Mouse (Mus musculus): ENCODE results near the gene Oit3. TPM values are rescaled to one million over a fixed set of nuclear protein-coding genes. Genes with fewer than 3 reads are reported as not detected.

The Oit3 gene
- polyA plus RNA-seq (2015; fragmentation: Nextera tagmentation; extraction: Ambion mirVana), result 0.21 and 0.25 TPM in 2 replicates

DNA sequence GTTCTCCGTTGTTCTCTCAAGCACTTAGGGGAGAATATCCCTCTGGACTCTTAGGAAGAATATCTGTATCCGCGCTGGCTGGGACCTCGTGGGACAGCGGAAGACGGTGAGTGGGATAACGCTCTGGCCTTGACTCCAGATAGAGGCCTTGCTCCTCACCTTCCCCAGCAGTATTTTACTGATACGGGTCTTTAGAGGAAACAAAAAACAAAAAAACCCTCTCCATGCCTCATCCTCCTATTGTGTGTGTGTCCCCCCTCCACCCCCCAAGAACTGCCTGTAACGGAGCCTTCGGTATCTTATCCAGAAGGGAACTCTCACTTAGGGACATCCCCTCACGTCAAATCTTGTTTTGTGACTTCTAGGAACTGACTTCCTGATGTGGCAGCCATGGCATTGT, at the start of gene Oit3:
Gene Oit3, minus strand, starts transcription at position 44 of the 400 bp plus-strand sequence.
- Histone ChIP-seq H3K36me3 (no peaks in the 10 kb centered on the region), H3K27me3 (no peaks in the 10 kb centered on the region), H3K9ac (no peak within 1 kb of the TSS), H3K27ac (no peak within 1 kb of the TSS), H3K4me1 (replicated peaks) (peaks cover 10% of the 10 kb centered on the region; the same call in 1 of the 2 replicates), H3K9me3 (no peaks in the 10 kb centered on the region), H3K4me3 (no peak within 1 kb of the TSS), H3K4me2 (no peak within 1 kb of the TSS)
- 85% methylated on average over 11 of the region's 11 CpGs for WGBS
- ATAC-seq (ENCODE audit: low FRiP score), result no peak

DNA sequence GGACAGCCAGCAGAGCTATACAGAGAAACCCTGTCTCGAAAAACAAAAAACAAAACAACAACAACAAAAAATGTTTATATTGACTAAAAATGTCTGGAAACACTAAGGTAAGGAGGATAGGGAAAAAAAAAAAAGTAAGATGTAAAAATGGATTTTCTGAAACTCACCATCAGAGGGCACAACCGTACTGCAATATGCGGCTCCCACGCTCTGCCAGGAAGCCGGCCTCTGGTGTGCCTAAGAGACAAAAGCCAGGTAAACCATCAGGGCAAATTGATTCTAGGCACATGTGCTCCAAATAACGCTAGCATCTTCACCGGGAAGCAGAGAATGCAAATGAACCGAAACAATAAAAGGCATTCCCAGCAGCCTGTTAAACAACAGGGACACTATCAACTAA, 49.3 kb upstream of the Oit3 start:
- Histone ChIP-seq H3K9ac (no peak overlapping the region), H3K4me2 (no peak overlapping the region), H3K36me3 (peaks cover 6% of the 10 kb centered on the region; the same call in 1 of the 2 replicates), H3K4me1 (replicated peaks) (no peaks in the 10 kb centered on the region), H3K27me3 (no peaks in the 10 kb centered on the region), H3K4me3 (no peak overlapping the region), H3K9me3 (peaks cover 10% of the 10 kb centered on the region), H3K27ac (no peak overlapping the region)
- 85% methylated on average over 8 of the region's 8 CpGs for WGBS
- ATAC-seq (ENCODE audit: low FRiP score), result no peak

DNA sequence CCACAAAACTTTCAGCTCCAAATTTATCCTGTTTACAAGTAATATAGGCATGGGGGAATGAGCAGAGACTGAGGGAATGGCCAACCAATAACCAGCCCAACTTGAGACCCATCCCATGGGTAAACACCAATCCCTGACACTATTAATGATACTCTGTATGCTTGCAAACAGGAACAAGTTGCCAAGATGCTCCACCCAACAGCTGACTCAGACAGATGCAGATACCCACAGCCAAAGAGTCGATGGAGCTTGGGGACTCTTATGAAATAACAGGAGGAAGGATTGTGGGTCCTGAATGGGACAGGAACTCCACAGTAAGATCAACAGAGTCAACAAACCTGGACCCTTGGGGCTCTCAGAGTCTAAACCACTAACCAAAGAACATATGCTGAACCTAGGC, 47.8 kb upstream of the Oit3 start:
- peaks cover 3% of the 10 kb centered on the region for H3K4me1 ChIP-seq (replicated peaks)
- H3K4me2 ChIP-seq, result no peak overlapping the region
- H3K9me3 ChIP-seq, result peaks cover 10% of the 10 kb centered on the region
- H3K4me3 ChIP-seq, result no peak overlapping the region
- ATAC-seq (ENCODE audit: low FRiP score), result no peak
- peaks cover 6% of the 10 kb centered on the region; the same call in 1 of the 2 replicates for H3K36me3 ChIP-seq
- no peaks in the 10 kb centered on the region for H3K27me3 ChIP-seq
- WGBS, result 97% methylated on average over 1 of the region's 1 CpGs
- H3K9ac ChIP-seq, result no peak overlapping the region
- no peak overlapping the region for H3K27ac ChIP-seq

DNA sequence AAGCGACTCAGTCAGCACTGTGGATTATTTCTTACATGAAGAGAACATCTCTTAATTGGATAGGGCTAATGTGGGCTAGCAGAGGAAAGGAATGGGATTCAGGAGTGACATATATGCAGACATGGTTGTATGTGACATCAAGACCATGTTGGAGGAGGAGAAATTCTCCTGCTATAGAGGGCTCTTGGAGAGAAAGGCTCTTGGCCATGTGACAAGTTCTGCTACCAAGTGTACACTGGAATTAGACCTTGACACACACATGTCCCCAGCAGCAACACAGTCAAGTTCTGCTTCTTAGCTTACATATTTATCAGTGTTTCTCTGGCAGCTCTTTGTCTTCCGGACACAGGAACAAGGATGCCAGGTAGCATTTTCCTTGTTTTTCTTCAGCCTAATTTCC, 45.8 kb upstream of the Oit3 start:
- 91% methylated on average over 2 of the region's 2 CpGs for WGBS
- peaks cover 6% of the 10 kb centered on the region; the same call in 1 of the 2 replicates for H3K36me3 ChIP-seq

DNA sequence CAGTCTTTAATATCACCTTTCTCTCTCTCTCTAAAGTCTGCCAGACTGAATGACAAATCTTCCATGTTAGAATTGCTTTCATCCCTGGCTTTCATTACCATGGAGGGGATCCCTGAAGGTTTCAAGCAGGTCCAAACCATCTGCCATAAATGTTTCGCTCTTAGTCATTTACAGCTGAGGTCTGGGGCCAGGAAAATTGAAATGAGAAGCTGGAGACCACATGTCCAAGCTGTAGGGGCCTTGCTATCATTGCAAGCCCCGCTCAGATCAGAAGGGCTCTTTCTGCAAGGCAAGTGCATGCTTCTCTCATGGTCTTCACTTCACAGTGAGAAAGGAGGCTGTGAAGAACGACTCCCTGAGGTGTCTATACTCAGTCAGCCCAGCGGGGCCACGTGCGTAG, 42.7 kb upstream of the Oit3 start:
- 81% methylated on average over 6 of the region's 6 CpGs for WGBS

More for the DNA sequence above, 45.8 kb upstream of the Oit3 start:
- no peak overlapping the region for H3K4me2 ChIP-seq
- no peak for ATAC-seq (ENCODE audit: low FRiP score)
- H3K9me3 ChIP-seq, result peaks cover 10% of the 10 kb centered on the region
- no peaks in the 10 kb centered on the region for H3K27me3 ChIP-seq
- no peak overlapping the region for H3K9ac ChIP-seq
- no peak overlapping the region for H3K4me3 ChIP-seq
- H3K4me1 ChIP-seq (replicated peaks), result peaks cover 8% of the 10 kb centered on the region
- H3K27ac ChIP-seq, result no peak overlapping the region

DNA sequence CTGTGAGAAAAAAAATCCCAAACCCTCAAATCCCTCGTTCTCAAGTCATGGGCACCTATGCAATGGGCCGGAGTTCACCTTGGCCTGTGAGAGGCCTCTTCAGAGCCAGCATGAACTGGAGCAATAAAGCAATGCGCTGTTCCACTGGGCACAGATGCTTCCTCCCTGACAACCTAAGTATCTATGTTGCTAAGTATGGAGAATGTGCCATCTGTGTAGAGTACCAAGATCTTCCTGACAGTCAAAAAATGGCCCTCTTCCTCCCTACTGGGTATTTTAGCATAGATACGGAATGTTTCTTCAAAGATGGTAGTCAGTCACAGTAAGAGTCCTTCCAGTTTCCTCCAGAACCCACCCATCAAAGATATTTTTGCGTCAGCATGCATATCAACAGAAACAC, 39.8 kb upstream of the Oit3 start:
- no peak for ATAC-seq (ENCODE audit: low FRiP score)
- Histone ChIP-seq H3K4me2 (no peak overlapping the region), H3K9me3 (0 out of 2 replicates have a peak, but pooled peaks cover 4% of the 10 kb centered on the region), H3K27me3 (no peaks in the 10 kb centered on the region), H3K36me3 (peaks cover 5% of the 10 kb centered on the region; the same call in 1 of the 2 replicates), H3K4me3 (no peak overlapping the region), H3K27ac (no peak overlapping the region), H3K4me1 (replicated peaks) (peaks cover 8% of the 10 kb centered on the region), H3K9ac (no peak overlapping the region)
- 92% methylated on average over 5 of the region's 5 CpGs for WGBS

More for the DNA sequence above, 42.7 kb upstream of the Oit3 start:
- H3K27me3 ChIP-seq, result no peaks in the 10 kb centered on the region
- no peak overlapping the region for H3K9ac ChIP-seq
- H3K27ac ChIP-seq, result peak overlapping the region; percentile 49; the same call in 1 of the 2 replicates
- H3K4me3 ChIP-seq, result no peak overlapping the region
- no peak overlapping the region for H3K4me2 ChIP-seq
- H3K36me3 ChIP-seq, result peaks cover 7% of the 10 kb centered on the region; the same call in 1 of the 2 replicates
- peaks cover 8% of the 10 kb centered on the region for H3K4me1 ChIP-seq (replicated peaks)
- no peaks in the 10 kb centered on the region for H3K9me3 ChIP-seq
- no peak for ATAC-seq (ENCODE audit: low FRiP score)

DNA sequence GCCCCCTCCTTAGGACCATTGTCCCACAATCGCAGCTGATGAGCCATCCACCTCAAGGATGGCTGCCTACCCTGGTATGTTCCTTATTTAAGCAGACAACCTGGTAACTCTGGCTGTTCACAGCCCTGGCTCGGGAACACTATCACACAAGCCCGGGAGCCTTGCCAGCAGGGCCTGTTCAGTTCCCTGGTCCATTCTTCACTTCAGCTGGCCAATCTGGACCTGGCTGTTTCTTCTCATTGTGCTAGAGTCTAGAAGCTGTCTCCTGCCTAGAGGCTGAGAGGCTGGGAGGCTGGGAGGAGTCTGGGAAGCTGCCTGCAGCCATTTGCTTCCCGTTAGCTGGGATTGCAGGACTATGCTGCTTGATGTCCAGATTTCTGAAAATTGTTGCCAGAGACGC, 28.9 kb upstream of the Oit3 start:
- no peaks in the 10 kb centered on the region for H3K27me3 ChIP-seq
- no peaks in the 10 kb centered on the region for H3K9me3 ChIP-seq
- no peak for ATAC-seq (ENCODE audit: low FRiP score)
- H3K4me2 ChIP-seq, result no peak overlapping the region
- H3K4me3 ChIP-seq, result no peak overlapping the region
- no peaks in the 10 kb centered on the region; the same call in 1 of the 2 replicates for H3K36me3 ChIP-seq
- H3K9ac ChIP-seq, result no peak overlapping the region
- WGBS, result 77% methylated on average over 5 of the region's 5 CpGs
- 0 out of 2 replicates have a peak, but pooled peaks cover 15% of the 10 kb centered on the region for H3K4me1 ChIP-seq (replicated peaks)
- H3K27ac ChIP-seq, result no peak overlapping the region

DNA sequence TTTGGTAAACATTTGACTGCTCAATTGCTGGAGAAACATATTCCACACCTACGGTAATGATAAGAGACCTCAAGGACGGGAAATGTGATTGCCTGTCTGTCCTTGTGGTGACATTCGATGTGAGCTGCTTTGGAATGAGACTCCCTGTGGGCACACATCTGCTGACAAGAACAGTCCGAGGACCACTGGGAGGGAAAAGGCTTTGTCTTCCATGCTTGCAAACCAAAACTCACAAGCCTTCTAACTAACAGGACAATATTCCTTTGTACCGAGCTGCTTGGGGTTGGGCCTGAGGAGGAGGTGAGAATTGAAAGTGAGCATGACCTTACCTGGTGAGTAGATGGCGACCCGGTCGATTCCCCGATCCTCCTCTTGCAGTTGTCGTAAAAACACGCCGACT, 25.7 kb upstream of the Oit3 start:
- 82% methylated on average over 12 of the region's 12 CpGs for WGBS

DNA sequence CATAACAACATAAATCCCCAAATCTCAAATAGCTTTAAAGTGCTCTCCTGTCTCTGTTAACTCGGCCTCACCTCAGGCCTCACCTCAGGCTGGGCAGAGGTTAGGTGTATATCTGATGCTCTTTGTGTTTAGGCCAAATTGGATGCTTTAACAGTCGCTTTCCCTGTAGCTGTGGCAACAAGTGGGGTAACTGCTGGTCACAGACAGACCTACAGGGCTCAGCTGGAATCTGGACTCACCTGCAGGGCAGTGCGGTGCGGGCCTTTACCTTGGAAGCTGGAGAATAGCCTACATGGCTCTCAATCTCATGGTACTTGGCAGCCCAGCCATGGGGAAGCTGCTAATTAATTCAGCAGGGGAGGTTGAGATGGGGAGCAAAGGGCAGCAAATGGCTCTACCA, 25.0 kb upstream of the Oit3 start:
- WGBS, result 87% methylated on average over 4 of the region's 4 CpGs
- no peak overlapping the region for H3K27ac ChIP-seq
- H3K9ac ChIP-seq, result no peak overlapping the region
- H3K4me1 ChIP-seq (replicated peaks), result 0 out of 2 replicates have a peak, but pooled peaks cover 14% of the 10 kb centered on the region
- no peaks in the 10 kb centered on the region; the same call in 1 of the 2 replicates for H3K36me3 ChIP-seq
- H3K27me3 ChIP-seq, result no peaks in the 10 kb centered on the region
- no peak for ATAC-seq (ENCODE audit: low FRiP score)
- no peaks in the 10 kb centered on the region for H3K9me3 ChIP-seq
- H3K4me2 ChIP-seq, result no peak overlapping the region
- H3K4me3 ChIP-seq, result no peak overlapping the region

More for the DNA sequence above, 25.7 kb upstream of the Oit3 start:
- Histone ChIP-seq H3K27ac (no peak overlapping the region), H3K9me3 (no peaks in the 10 kb centered on the region), H3K4me1 (replicated peaks) (0 out of 2 replicates have a peak, but pooled peaks cover 15% of the 10 kb centered on the region), H3K36me3 (no peaks in the 10 kb centered on the region; the same call in 1 of the 2 replicates), H3K4me2 (no peak overlapping the region), H3K4me3 (no peak overlapping the region), H3K27me3 (no peaks in the 10 kb centered on the region), H3K9ac (no peak overlapping the region)
- no peak for ATAC-seq (ENCODE audit: low FRiP score)

DNA sequence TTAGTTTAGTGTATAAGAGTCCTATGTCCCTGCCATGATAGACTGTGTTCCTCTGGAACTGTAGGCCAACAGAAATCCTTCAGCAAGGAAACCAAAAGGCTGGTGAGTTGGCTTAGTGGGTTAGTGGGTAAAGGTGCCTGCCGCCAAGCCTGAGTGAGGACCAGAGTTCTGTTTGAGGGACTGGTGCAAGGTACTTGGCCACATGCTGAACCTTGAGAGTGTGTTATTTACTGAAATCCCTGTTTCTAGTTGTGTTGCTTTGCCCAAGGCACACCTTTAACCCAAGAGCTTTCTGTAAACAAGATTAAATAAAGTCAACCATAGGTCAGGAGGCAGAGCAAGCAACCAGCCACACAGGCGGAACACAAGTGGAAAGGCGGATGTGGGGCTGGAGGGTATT, 24.0 kb upstream of the Oit3 start:
- WGBS, result 84% methylated on average over 3 of the region's 3 CpGs
- Histone ChIP-seq H3K36me3 (no peaks in the 10 kb centered on the region; the same call in 1 of the 2 replicates), H3K9ac (no peak overlapping the region), H3K4me1 (replicated peaks) (peaks cover 14% of the 10 kb centered on the region; the same call in 1 of the 2 replicates), H3K4me3 (no peak overlapping the region), H3K4me2 (no peak overlapping the region), H3K27me3 (no peaks in the 10 kb centered on the region), H3K9me3 (no peaks in the 10 kb centered on the region), H3K27ac (no peak overlapping the region)
- no peak for ATAC-seq (ENCODE audit: low FRiP score)

DNA sequence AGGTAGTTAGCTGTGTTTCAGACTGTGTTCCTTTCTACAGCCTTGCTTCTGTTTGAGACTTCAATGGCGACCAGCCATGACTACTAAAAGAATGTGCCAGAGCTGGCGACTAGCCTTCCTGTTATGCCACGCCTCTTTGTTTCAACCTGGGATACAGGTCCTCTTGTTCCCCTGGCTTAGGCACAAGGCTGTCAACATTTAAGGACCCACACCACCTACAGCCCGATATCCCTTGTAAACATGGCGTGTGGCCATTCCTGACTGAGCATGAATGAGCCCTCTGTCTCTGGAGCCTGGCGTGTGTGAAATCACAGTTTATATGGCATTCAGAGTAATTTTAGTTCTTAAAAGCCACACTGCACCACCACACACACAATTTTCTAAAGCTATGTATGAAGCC, 20.7 kb upstream of the Oit3 start:
- Histone ChIP-seq H3K27me3 (no peaks in the 10 kb centered on the region), H3K27ac (no peak overlapping the region), H3K4me2 (no peak overlapping the region), H3K9me3 (no peaks in the 10 kb centered on the region), H3K9ac (no peak overlapping the region), H3K4me1 (replicated peaks) (peaks cover 12% of the 10 kb centered on the region; the same call in 1 of the 2 replicates), H3K36me3 (no peaks in the 10 kb centered on the region; the same call in 1 of the 2 replicates), H3K4me3 (no peak overlapping the region)
- 78% methylated on average over 6 of the region's 6 CpGs for WGBS
- no peak for ATAC-seq (ENCODE audit: low FRiP score)

DNA sequence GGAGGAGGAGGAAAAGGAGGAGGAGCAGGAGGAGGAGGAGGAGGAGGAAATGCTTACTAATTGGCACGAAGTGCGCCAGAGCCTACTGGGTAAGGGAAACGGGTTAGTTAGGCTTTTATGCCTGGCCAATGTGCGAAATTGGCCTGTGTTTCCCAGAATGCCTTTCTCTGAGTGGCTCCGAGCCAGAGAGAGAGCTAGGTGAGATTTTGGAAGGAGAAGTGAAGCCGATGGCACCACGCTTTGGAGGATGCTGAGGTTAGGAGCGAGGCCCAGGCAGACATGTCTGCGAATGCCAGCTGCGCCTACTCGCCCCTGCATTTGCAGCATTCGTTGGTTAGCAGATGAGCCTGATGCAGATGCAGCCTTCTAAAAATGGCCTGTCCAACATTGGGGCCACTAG, 18.2 kb upstream of the Oit3 start:
- Histone ChIP-seq H3K4me1 (replicated peaks) (peaks cover 6% of the 10 kb centered on the region; the same call in 1 of the 2 replicates), H3K27me3 (no peaks in the 10 kb centered on the region), H3K4me3 (no peak overlapping the region), H3K9ac (no peak overlapping the region), H3K27ac (no peak overlapping the region), H3K36me3 (no peaks in the 10 kb centered on the region), H3K9me3 (no peaks in the 10 kb centered on the region), H3K4me2 (no peak overlapping the region)
- WGBS, result 80% methylated on average over 12 of the region's 12 CpGs
- no peak for ATAC-seq (ENCODE audit: low FRiP score)

DNA sequence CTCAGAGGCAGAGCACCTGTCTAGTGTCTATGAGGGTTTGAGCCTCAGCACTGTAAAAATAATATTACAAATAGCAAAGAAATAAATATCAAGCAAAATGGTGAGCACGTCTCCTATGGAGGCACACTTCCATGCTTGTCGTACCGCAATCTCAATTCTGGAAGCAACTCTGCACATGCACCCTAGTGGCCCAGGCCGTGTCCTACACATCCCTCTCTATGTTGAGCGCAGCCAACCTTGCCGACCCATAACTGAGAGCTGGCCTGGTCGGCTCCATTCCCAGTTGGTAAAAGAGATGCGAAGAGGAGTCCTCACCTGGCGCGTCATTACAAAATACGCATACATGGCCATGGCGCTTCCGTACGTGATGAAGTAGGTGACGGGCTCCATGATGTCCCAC, 13.1 kb upstream of the Oit3 start:
- Histone ChIP-seq H3K27ac (no peak overlapping the region), H3K4me3 (no peak overlapping the region), H3K36me3 (no peaks in the 10 kb centered on the region), H3K4me2 (no peak overlapping the region), H3K4me1 (replicated peaks) (no peaks in the 10 kb centered on the region; the same call in 1 of the 2 replicates), H3K27me3 (no peaks in the 10 kb centered on the region), H3K9me3 (no peaks in the 10 kb centered on the region), H3K9ac (no peak overlapping the region)
- ATAC-seq (ENCODE audit: low FRiP score), result no peak
- 96% methylated on average over 15 of the region's 15 CpGs for whole genome bisulfite sequencing
